Comparison of ENCODE assay signal across 10 mouse cellular contexts in genomic region chr7:36694642-36695191, GRCm38 (mm10). TPM values are rescaled to one million over a fixed set of nuclear protein-coding genes. Genes with fewer than 3 reads are reported as not detected.
DNase-seq lines count a peak whose midpoint lies in the region; ATAC-seq and TF ChIP-seq lines count a peak whose summit lies in the region.
"Had no signal": no experiment of that assay in that cellular context is flagged by ENCODE, and none has a peak within 500 bp of the region (broad histone marks: within the 10 kb centered on the region; RNA-seq: fewer than 3 reads in every experiment).

No protein-coding gene starts in this region.

- peaks cover 7% of the 10 kb centered on the region; the same call in 1 of the 2 replicates for H3K4me1 ChIP-seq in heart, postnatal 0 days (ENCODE audit: control insufficient read depth, insufficient read depth)
- H3K4me1 ChIP-seq in heart, embryonic 12.5 days (replicated peaks): peaks cover 12% of the 10 kb centered on the region; the same call in 1 of the 2 replicates
- H3K4me1 ChIP-seq in embryonic facial prominence, embryonic 12.5 days: peaks cover 16% of the 10 kb centered on the region; the same call in 1 of the 2 replicates
- H3K4me1 ChIP-seq in hindbrain, embryonic 14.5 days (replicated peaks; ENCODE audit: control insufficient read depth, insufficient read depth, low read length): peaks cover 23% of the 10 kb centered on the region
- peaks cover 18% of the 10 kb centered on the region for H3K4me1 ChIP-seq in midbrain, embryonic 14.5 days (ENCODE audit: control insufficient read depth, insufficient read depth, low read length)

- peak overlapping the region; percentile 100; the same call in 1 of the 2 replicates for H3K4me2 ChIP-seq in heart, postnatal 0 days (ENCODE audit: low read depth, low read length)
- H3K4me2 ChIP-seq in heart, embryonic 12.5 days: no peak overlapping the region
- H3K4me2 ChIP-seq in embryonic facial prominence, embryonic 12.5 days (replicated peaks): peak overlapping the region; percentile 99
- peak overlapping the region; percentile 98 for H3K4me2 ChIP-seq in hindbrain, embryonic 14.5 days (replicated peaks)
- peak overlapping the region; percentile 98 for H3K4me2 ChIP-seq in midbrain, embryonic 14.5 days (ENCODE audit: low read length)

- DNase-seq in heart, postnatal 0 days (ENCODE audit: low spot score): no peak
- DNase-seq in hindbrain, embryonic 14.5 days (ENCODE audit: low spot score): no peak
- DNase-seq in midbrain, embryonic 14.5 days: no peak
- no peak for DNase-seq in right cerebral cortex, postnatal 4 days
- DNase-seq in thymus, postnatal 4 days: no peak
- no peak for DNase-seq in right cerebral cortex, postnatal 14 days
- DNase-seq: thymus, adult 2 months had no signal

- peaks cover 78% of the 10 kb centered on the region for H3K27me3 ChIP-seq in heart, postnatal 0 days (ENCODE audit: control insufficient read depth, insufficient read depth, low read length)
- H3K27me3 ChIP-seq in heart, embryonic 12.5 days (replicated peaks): peaks cover 64% of the 10 kb centered on the region
- peaks cover 51% of the 10 kb centered on the region for H3K27me3 ChIP-seq in embryonic facial prominence, embryonic 12.5 days
- H3K27me3 ChIP-seq in hindbrain, embryonic 14.5 days (ENCODE audit: control insufficient read depth, insufficient read depth, low read length): peaks cover 42% of the 10 kb centered on the region
- H3K27me3 ChIP-seq in midbrain, embryonic 14.5 days (ENCODE audit: control insufficient read depth, insufficient read depth, low read length): peaks cover 58% of the 10 kb centered on the region

- H3K9ac ChIP-seq in heart, postnatal 0 days (replicated peaks; ENCODE audit: low read depth, low read length): no peak overlapping the region
- H3K9ac ChIP-seq in heart, embryonic 12.5 days: no peak overlapping the region
- H3K9ac ChIP-seq in embryonic facial prominence, embryonic 12.5 days: no peak overlapping the region
- H3K9ac ChIP-seq in hindbrain, embryonic 14.5 days: peak overlapping the region; percentile 84
- H3K9ac ChIP-seq in midbrain, embryonic 14.5 days (replicated peaks; ENCODE audit: low read length): no peak overlapping the region

- 28% methylated on average over 7 of the region's 7 CpGs for WGBS in heart, postnatal 0 days
- WGBS in heart, embryonic 12.5 days: 8% methylated on average over 7 of the region's 7 CpGs
- WGBS in embryonic facial prominence, embryonic 12.5 days: 5% methylated on average over 7 of the region's 7 CpGs
- WGBS in hindbrain, embryonic 14.5 days: 10% methylated on average over 7 of the region's 7 CpGs
- WGBS in midbrain, embryonic 14.5 days: 7% methylated on average over 7 of the region's 7 CpGs

- no peak for TF ChIP-seq CTCF in heart, postnatal 0 days (IDR thresholded peaks at IDR 0.05; ENCODE audit: low read depth)

- peak overlapping the region; percentile 74; the same call in 1 of the 2 replicates for H3K4me3 ChIP-seq in heart, postnatal 0 days (ENCODE audit: low read depth, low read length)
- no peak overlapping the region for H3K4me3 ChIP-seq in heart, embryonic 12.5 days
- peak overlapping the region; percentile 75 for H3K4me3 ChIP-seq in embryonic facial prominence, embryonic 12.5 days
- peak overlapping the region; percentile 79 for H3K4me3 ChIP-seq in hindbrain, embryonic 14.5 days (replicated peaks; ENCODE audit: low read length)
- H3K4me3 ChIP-seq in midbrain, embryonic 14.5 days (replicated peaks; ENCODE audit: low read depth, low read length): peak overlapping the region; percentile 83

- TF ChIP-seq EP300 in heart, postnatal 0 days (IDR thresholded peaks at IDR 0.05; ENCODE audit: low read depth): no peak

- no peak for ATAC-seq in heart, postnatal 0 days (ENCODE audit: insufficient read depth, low read depth)
- no peak for ATAC-seq in heart, embryonic 12.5 days (ENCODE audit: insufficient number of reproducible peaks, low FRiP score)
- no peak for ATAC-seq in embryonic facial prominence, embryonic 12.5 days (ENCODE audit: insufficient number of reproducible peaks, insufficient read depth, low FRiP score, low TSS enrichment)
- no peak for ATAC-seq in hindbrain, embryonic 14.5 days (ENCODE audit: low FRiP score)
- no peak for ATAC-seq in midbrain, embryonic 14.5 days (ENCODE audit: low FRiP score, low TSS enrichment)
- ATAC-seq: CD4-positive, CD25-positive, alpha-beta regulatory T cell, adult 4 months had no signal

- no peak overlapping the region for H3K27ac ChIP-seq in heart, postnatal 0 days (ENCODE audit: low read depth)
- no peak overlapping the region for H3K27ac ChIP-seq in heart, embryonic 12.5 days (ENCODE audit: poor library complexity, severe bottlenecking)
- H3K27ac ChIP-seq in embryonic facial prominence, embryonic 12.5 days: no peak overlapping the region
- peak overlapping the region; percentile 91 for H3K27ac ChIP-seq in hindbrain, embryonic 14.5 days
- H3K27ac ChIP-seq in midbrain, embryonic 14.5 days (replicated peaks; ENCODE audit: low read depth, low read length): no peak overlapping the region

- no peaks in the 10 kb centered on the region for H3K9me3 ChIP-seq in heart, postnatal 0 days (replicated peaks; ENCODE audit: control insufficient read depth, low read length)
- H3K9me3 ChIP-seq in heart, embryonic 12.5 days (replicated peaks): no peaks in the 10 kb centered on the region
- H3K9me3 ChIP-seq in embryonic facial prominence, embryonic 12.5 days: no peaks in the 10 kb centered on the region
- no peaks in the 10 kb centered on the region for H3K9me3 ChIP-seq in hindbrain, embryonic 14.5 days (ENCODE audit: control insufficient read depth, low read length)
- H3K9me3 ChIP-seq in midbrain, embryonic 14.5 days (ENCODE audit: control insufficient read depth, low read length): no peaks in the 10 kb centered on the region

- no peaks in the 10 kb centered on the region for H3K36me3 ChIP-seq in heart, postnatal 0 days (replicated peaks; ENCODE audit: control insufficient read depth, insufficient read depth, low read length)
- no peaks in the 10 kb centered on the region for H3K36me3 ChIP-seq in heart, embryonic 12.5 days
- H3K36me3 ChIP-seq in embryonic facial prominence, embryonic 12.5 days: no peaks in the 10 kb centered on the region
- no peaks in the 10 kb centered on the region for H3K36me3 ChIP-seq in hindbrain, embryonic 14.5 days (replicated peaks; ENCODE audit: control insufficient read depth, insufficient read depth)
- H3K36me3 ChIP-seq in midbrain, embryonic 14.5 days (ENCODE audit: control insufficient read depth, insufficient read depth, low read length): no peaks in the 10 kb centered on the region

RNA-seq across cellular contexts. Expression of gene Tshz3, which starts 3.2 kb away (rescaled TPM):
- 0.62 and 1.3 TPM in 2 replicates for total RNA-seq in heart, postnatal 0 days (2014; rRNA removed; ENCODE audit: low replicate concordance)
- polyA plus RNA-seq in heart, postnatal 0 days (2015; fragmentation: Nextera tagmentation; extraction: Ambion mirVana): 1.3 TPM in 2 replicates
- polyA plus RNA-seq in heart, embryonic 12.5 days (2016; fragmentation: Nextera tagmentation; extraction: Ambion mirVana): 1.4 and 2.1 TPM in 2 replicates
- 8.8 and 10.5 TPM in 2 replicates for polyA plus RNA-seq in embryonic facial prominence, embryonic 12.5 days (2016; fragmentation: Nextera tagmentation; extraction: Ambion mirVana)
- polyA plus RNA-seq in hindbrain, embryonic 14.5 days (2014; fragmentation: Nextera tagmentation; extraction: Ambion mirVana): 38.2 and 55.9 TPM in 2 replicates
- polyA plus RNA-seq in midbrain, embryonic 14.5 days (2014; fragmentation: Nextera tagmentation; extraction: Ambion mirVana): 13.6 TPM in 2 replicates
- polyA plus RNA-seq: CD4-positive, CD25-positive, alpha-beta regulatory T cell, adult 4 months had no signal
